Mouse (Mus musculus) embryonic facial prominence, embryonic 11.5 days (tissue): Measurements from ENCODE around the gene Fstl4. TPM values are rescaled to one million over a fixed set of nuclear protein-coding genes. Genes with fewer than 3 reads are reported as not detected.

Experiments
- ATAC-seq: fragments of 200-750 bp; cut with Nextera tagmentation; replicated peaks from 2 replicates; pipeline ENCODE4 v1.8.0; 2017; ENCODE audit warnings: low read depth; ENCODE audit not compliant: insufficient number of reproducible peaks, low FRiP score, low TSS enrichment
- DNase-seq: peaks from one replicate; pipeline ENCODE4 v3.0.0-alpha.2; 2015; ENCODE audit warnings: low spot score
- H3K27ac ChIP-seq: fragments of 300-500 bp; sonication (generic); replicated peaks from 2 replicates; pipeline ENCODE4 v1.5.1; 2014; ENCODE audit warnings: mild to moderate bottlenecking, low read depth, low read length, control low read depth
- H3K27me3 ChIP-seq: fragments of 300-500 bp; sonication (generic); 2 replicates; pipeline ENCODE4 v1.6.1; 2014; ENCODE audit warnings: mild to moderate bottlenecking, low read length, moderate library complexity, mixed read lengths; ENCODE audit not compliant: control insufficient read depth, insufficient read depth
- H3K36me3 ChIP-seq: fragments of 300-500 bp; sonication (generic); replicated peaks from 2 replicates; pipeline ENCODE4 v1.6.1; 2014; ENCODE audit warnings: low read depth, mild to moderate bottlenecking, low read length, moderate library complexity, mixed read lengths; ENCODE audit not compliant: control insufficient read depth, insufficient read depth
- H3K4me1 ChIP-seq: fragments of 300-500 bp; sonication (generic); 2 replicates; pipeline ENCODE4 v1.6.1; 2014; ENCODE audit warnings: low read length, mixed read lengths; ENCODE audit not compliant: control insufficient read depth, insufficient read depth
- H3K4me2 ChIP-seq: fragments of 300-500 bp; sonication (generic); 2 replicates; pipeline ENCODE4 v1.6.1; 2014; ENCODE audit warnings: low read depth, mild to moderate bottlenecking, control low read depth, low read length, moderate library complexity
- H3K4me3 ChIP-seq: fragments of 300-500 bp; sonication (generic); 2 replicates; pipeline ENCODE4 v1.5.1; 2014; ENCODE audit warnings: low read depth, low read length, control low read depth
- H3K9ac ChIP-seq: fragments of 300-500 bp; sonication (generic); replicated peaks from 2 replicates; pipeline ENCODE4 v1.6.1; 2014; ENCODE audit warnings: mild to moderate bottlenecking, control low read depth, low read length
- H3K9me3 ChIP-seq: fragments of 300-500 bp; sonication (generic); replicated peaks from 2 replicates; pipeline ENCODE4 v1.6.1; 2016; ENCODE audit warnings: mild to moderate bottlenecking, low read length, inconsistent platforms, mixed read lengths; ENCODE audit not compliant: control insufficient read depth
- WGBS: fragments of 180-500 bp; shearing (Covaris S2); extraction: QIAGEN DNeasy Blood & Tissue Kit; methylation state at CpG from one replicate; pipeline ENCODE4 v1.1.7; 2014; 5-methylcytosine and 5-hydroxymethylcytosine counted together
- polyA plus RNA-seq: library from polyadenylated mRNA; unstranded; fragments of >200 nt; fragmentation: Nextera tagmentation; extraction: Ambion mirVana; gene quantifications from 2 replicates; pipeline ENCODE4 v1.2.1, GENCODE M21; 2014

Gene Fstl4
- polyA plus RNA-seq, 1 experiment from 2014 or later: 1.0 TPM

DNA sequence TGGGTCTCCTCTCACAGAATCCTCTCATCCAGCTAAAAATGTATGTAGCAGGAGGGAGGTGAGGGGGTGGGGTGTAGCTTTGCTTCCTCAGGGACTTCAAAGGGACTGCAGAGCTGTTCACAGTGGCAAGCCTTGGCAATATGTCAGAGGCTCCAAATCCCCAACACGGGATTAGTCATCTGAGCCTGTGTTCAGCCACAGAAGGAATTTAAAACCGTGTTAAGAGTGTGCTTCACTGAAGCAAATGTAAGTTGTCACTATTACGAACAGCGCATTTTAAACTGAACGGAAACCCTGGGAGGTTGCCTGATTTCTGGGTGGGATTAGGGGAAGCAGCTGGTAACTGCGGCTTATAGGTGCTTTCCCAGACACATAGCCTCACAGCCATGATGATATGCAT lies 123.7 kb downstream of the Fstl4 start:
- Histone ChIP-seq H3K4me2 (no peak overlapping the region), H3K27ac (no peak overlapping the region)

GRCm38 (mm10) chr11:52889527-52889926 lies 125.1 kb downstream of the Fstl4 start:
- ATAC-seq: no peak
- Histone ChIP-seq H3K4me1 (no peaks in the 10 kb centered on the region), H3K27ac (no peak overlapping the region), H3K9ac (no peak overlapping the region), H3K27me3 (no peaks in the 10 kb centered on the region), H3K36me3 (no peaks in the 10 kb centered on the region), H3K9me3 (no peaks in the 10 kb centered on the region), H3K4me3 (no peak overlapping the region), H3K4me2 (no peak overlapping the region)
- WGBS: 87% methylated on average over 4 of the region's 4 CpGs
- DNase-seq: no peak

More for the DNA sequence above, 123.7 kb downstream of the Fstl4 start:
- 19% methylated on average over 6 of the region's 6 CpGs for WGBS
- no peak overlapping the region for H3K4me3 ChIP-seq
- H3K36me3 ChIP-seq: no peaks in the 10 kb centered on the region
- no peaks in the 10 kb centered on the region for H3K4me1 ChIP-seq
- no peak for ATAC-seq
- H3K9me3 ChIP-seq: no peaks in the 10 kb centered on the region
- DNase-seq: peak; percentile 23
- no peaks in the 10 kb centered on the region for H3K27me3 ChIP-seq
- H3K9ac ChIP-seq: no peak overlapping the region

DNA sequence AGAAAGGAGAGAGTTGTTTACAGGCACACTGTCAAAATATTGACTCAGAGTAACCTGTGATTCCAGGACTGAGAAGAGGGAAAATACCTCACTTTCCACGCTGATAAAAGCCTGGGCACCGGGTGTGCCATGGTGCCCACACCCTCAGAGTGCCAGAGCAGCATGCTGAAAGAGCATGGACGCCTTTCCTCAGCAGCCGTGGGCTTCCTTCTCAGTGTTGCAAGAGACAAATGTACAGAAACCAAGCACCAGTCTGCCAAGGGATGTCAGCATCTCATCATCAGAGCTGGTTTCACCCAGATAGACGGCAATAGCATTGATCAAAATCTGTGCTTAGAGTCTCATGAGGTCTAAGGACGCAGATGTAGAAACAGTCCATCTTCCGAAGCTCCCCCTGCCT lies 125.7 kb downstream of the Fstl4 start:
- H3K27me3 ChIP-seq: no peaks in the 10 kb centered on the region
- H3K9ac ChIP-seq: no peak overlapping the region
- H3K36me3 ChIP-seq: no peaks in the 10 kb centered on the region
- ATAC-seq: no peak
- H3K4me1 ChIP-seq: no peaks in the 10 kb centered on the region
- no peak overlapping the region for H3K4me3 ChIP-seq
- 82% methylated on average over 7 of the region's 7 CpGs for whole genome bisulfite sequencing
- no peak for DNase-seq
- no peak overlapping the region for H3K4me2 ChIP-seq
- no peak overlapping the region for H3K27ac ChIP-seq
- no peaks in the 10 kb centered on the region for H3K9me3 ChIP-seq

- Histone ChIP-seq H3K4me1 (no peaks in the 10 kb centered on the region), H3K27ac (no peak overlapping the region), H3K36me3 (no peaks in the 10 kb centered on the region), H3K9ac (no peak overlapping the region), H3K4me3 (no peak overlapping the region), H3K9me3 (no peaks in the 10 kb centered on the region), H3K27me3 (no peaks in the 10 kb centered on the region), H3K4me2 (no peak overlapping the region)
- ATAC-seq: no peak
- no peak for DNase-seq
- 83% methylated on average over 5 of the region's 5 CpGs for WGBS
Measured at GRCm38 (mm10) chr11:52904101-52904500, 139.7 kb downstream of the Fstl4 start.

GRCm38 (mm10) chr11:52910788-52911187 lies 146.4 kb downstream of the Fstl4 start:
- no peaks in the 10 kb centered on the region for H3K27me3 ChIP-seq
- WGBS: 70% methylated on average over 7 of the region's 7 CpGs
- H3K4me2 ChIP-seq: no peak overlapping the region
- H3K9me3 ChIP-seq: no peaks in the 10 kb centered on the region
- H3K27ac ChIP-seq: no peak overlapping the region
- DNase-seq (no peak), ATAC-seq (no peak)
- H3K4me3 ChIP-seq: no peak overlapping the region
- no peaks in the 10 kb centered on the region for H3K36me3 ChIP-seq
- no peak overlapping the region for H3K9ac ChIP-seq
- H3K4me1 ChIP-seq: no peaks in the 10 kb centered on the region

DNA sequence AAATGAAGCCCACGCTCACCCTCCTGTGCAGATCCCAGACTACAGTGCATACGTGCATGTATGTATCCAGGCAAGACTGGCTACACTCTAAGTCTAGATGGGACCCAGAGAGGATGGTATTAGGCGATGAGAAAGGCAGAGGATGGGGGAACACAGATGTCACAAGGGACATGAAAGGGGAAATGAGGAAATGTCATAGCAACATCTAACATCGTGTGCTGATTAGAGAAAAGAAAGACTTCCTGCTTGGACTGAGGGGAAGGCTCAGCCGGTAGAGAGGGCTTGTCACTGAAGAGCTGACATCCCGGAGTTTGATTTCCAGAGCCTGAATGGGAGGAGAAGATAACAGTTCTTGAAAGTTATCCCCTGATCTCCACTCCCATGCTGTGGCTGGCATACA lies 150.0 kb downstream of the Fstl4 start:
- Histone ChIP-seq H3K4me2 (no peak overlapping the region), H3K9me3 (no peaks in the 10 kb centered on the region), H3K4me1 (no peaks in the 10 kb centered on the region), H3K36me3 (no peaks in the 10 kb centered on the region), H3K27me3 (no peaks in the 10 kb centered on the region), H3K27ac (no peak overlapping the region), H3K4me3 (no peak overlapping the region), H3K9ac (no peak overlapping the region)
- DNase-seq: no peak
- ATAC-seq: no peak
- WGBS: 64% methylated on average over 6 of the region's 6 CpGs

DNA sequence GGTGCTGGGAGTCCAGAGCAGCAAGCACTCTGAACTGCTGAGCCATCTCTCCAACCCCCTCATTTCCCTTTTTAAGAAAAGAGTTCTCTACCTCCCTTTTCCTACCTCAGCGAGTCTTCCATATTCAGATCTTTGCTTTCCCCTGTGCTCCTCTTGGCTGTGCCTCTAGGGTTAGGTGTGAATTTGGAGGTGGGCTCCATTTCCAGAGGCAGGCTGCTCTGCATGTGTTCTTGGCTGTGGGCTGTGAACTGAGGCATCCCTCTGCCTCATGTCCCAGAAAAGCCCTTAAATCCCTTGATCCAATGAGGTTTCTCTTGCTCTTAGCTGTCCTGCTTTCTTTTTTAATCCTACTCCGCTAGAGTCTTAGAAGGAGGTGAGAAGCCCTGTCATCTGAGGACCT lies 151.2 kb downstream of the Fstl4 start:
- Histone ChIP-seq H3K4me1 (no peaks in the 10 kb centered on the region), H3K9ac (no peak overlapping the region), H3K36me3 (no peaks in the 10 kb centered on the region), H3K27ac (no peak overlapping the region), H3K4me2 (no peak overlapping the region), H3K27me3 (no peaks in the 10 kb centered on the region), H3K4me3 (no peak overlapping the region), H3K9me3 (no peaks in the 10 kb centered on the region)
- 89% methylated on average over 2 of the region's 2 CpGs for WGBS
- no peak for DNase-seq
- ATAC-seq: no peak

- Histone ChIP-seq H3K4me1 (no peaks in the 10 kb centered on the region), H3K4me3 (no peak overlapping the region), H3K36me3 (no peaks in the 10 kb centered on the region), H3K9me3 (no peaks in the 10 kb centered on the region), H3K27ac (no peak overlapping the region), H3K9ac (no peak overlapping the region), H3K4me2 (no peak overlapping the region), H3K27me3 (no peaks in the 10 kb centered on the region)
- DNase-seq (peak; percentile 23), ATAC-seq (no peak)
- 43% methylated on average over 15 of the region's 15 CpGs for WGBS
Measured at GRCm38 (mm10) chr11:52919231-52919960, 155.0 kb downstream of the Fstl4 start.
